21 mouse cellular contexts compared by ENCODE assay signal in the genomic region with DNA sequence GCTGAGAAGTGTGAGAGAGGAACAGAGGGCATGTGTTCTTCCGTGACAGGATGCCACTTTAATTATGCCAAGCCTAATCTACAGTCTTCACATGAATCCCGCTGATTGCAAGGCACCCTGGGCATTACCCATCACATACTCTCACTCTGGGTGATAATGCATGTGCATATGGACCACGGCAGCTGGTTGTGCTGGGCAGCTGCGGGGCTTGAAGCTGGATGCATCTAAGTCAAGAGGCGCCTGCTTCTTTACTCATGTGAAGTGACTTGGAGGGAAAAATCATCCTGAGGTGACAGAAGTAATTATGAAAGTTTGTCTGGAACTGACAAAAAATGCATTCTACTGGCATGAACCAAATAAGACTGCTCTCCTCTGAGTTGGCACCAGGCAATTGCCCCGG.
DNase-seq lines count a peak whose midpoint lies in the region; ATAC-seq lines count a peak whose summit lies in the region.
"Had no signal": no experiment of that assay in that cellular context is flagged by ENCODE, and none has a peak within 500 bp of the region (broad histone marks: within the 10 kb centered on the region; RNA-seq: fewer than 3 reads in every experiment).

No protein-coding gene starts in this region.

- no peak overlapping the region for H3K9ac ChIP-seq in midbrain, embryonic 11.5 days (ENCODE audit: low read length)
- no peak overlapping the region for H3K9ac ChIP-seq in midbrain, embryonic 16.5 days (ENCODE audit: low read depth, low read length)

- H3K27ac ChIP-seq in midbrain, embryonic 11.5 days (ENCODE audit: low read depth, low read length) = no peak overlapping the region
- no peak overlapping the region for H3K27ac ChIP-seq in midbrain, embryonic 16.5 days (ENCODE audit: low read length)

- no peaks in the 10 kb centered on the region for H3K36me3 ChIP-seq in midbrain, embryonic 11.5 days (ENCODE audit: control insufficient read depth, insufficient read depth, low read length)
- no peaks in the 10 kb centered on the region for H3K36me3 ChIP-seq in midbrain, embryonic 16.5 days (ENCODE audit: control insufficient read depth, insufficient read depth, low read length)
- H3K36me3 ChIP-seq: G1E had no signal

- H3K4me2 ChIP-seq in midbrain, embryonic 11.5 days = no peak overlapping the region
- H3K4me2 ChIP-seq in midbrain, embryonic 16.5 days (ENCODE audit: low read length) = no peak overlapping the region

- H3K4me1 ChIP-seq in midbrain, embryonic 11.5 days (ENCODE audit: control insufficient read depth, insufficient read depth, low read length) = no peaks in the 10 kb centered on the region
- peaks cover 5% of the 10 kb centered on the region; the same call in 1 of the 2 replicates for H3K4me1 ChIP-seq in midbrain, embryonic 16.5 days (ENCODE audit: control insufficient read depth, insufficient read depth, low read length)

- WGBS in midbrain, embryonic 11.5 days = 91% methylated on average over 6 of the region's 6 CpGs
- 89% methylated on average over 6 of the region's 6 CpGs for WGBS in midbrain, embryonic 16.5 days

- no peak overlapping the region for H3K4me3 ChIP-seq in midbrain, embryonic 11.5 days (ENCODE audit: low read depth, low read length)
- H3K4me3 ChIP-seq in midbrain, embryonic 16.5 days (ENCODE audit: low read depth, low read length) = no peak overlapping the region

- no peaks in the 10 kb centered on the region for H3K27me3 ChIP-seq in midbrain, embryonic 11.5 days (ENCODE audit: control insufficient read depth, insufficient read depth, low read length)
- H3K27me3 ChIP-seq in midbrain, embryonic 16.5 days (ENCODE audit: control insufficient read depth, insufficient read depth, low read depth, low read length) = no peaks in the 10 kb centered on the region
- H3K27me3 ChIP-seq: CH12.LX had no signal

- no peak for ATAC-seq in midbrain, embryonic 11.5 days (ENCODE audit: low FRiP score)
- ATAC-seq in midbrain, embryonic 16.5 days = no peak
- ATAC-seq: activated CD4-positive, CD25-positive, alpha-beta regulatory T cell, adult 4 months; CD4-positive, CD25-positive, alpha-beta regulatory T cell, adult 4 months; Patski had no signal

- H3K9me3 ChIP-seq in midbrain, embryonic 11.5 days (ENCODE audit: control insufficient read depth, low read length) = no peaks in the 10 kb centered on the region
- no peaks in the 10 kb centered on the region for H3K9me3 ChIP-seq in midbrain, embryonic 16.5 days (replicated peaks; ENCODE audit: control insufficient read depth, low read length, poor library complexity, severe bottlenecking)
- H3K9me3 ChIP-seq: G1E had no signal

- DNase-seq in heart, adult 11 months = peak; percentile 74
- no peak for DNase-seq in heart, adult 8-10 months (ENCODE audit: low spot score)
- DNase-seq in midbrain, embryonic 11.5 days (ENCODE audit: low spot score, missing footprints) = peak; percentile 70
- peak; percentile 58 for DNase-seq in retina, postnatal 1 day
- no peak for DNase-seq in retina, embryonic 14.5 days (ENCODE audit: low spot score)
- DNase-seq: adrenal gland, adult 2 months; adrenal gland, adult 8-10 months; adrenal gland, postnatal 10 days; adrenal gland, postnatal 14 days; adrenal gland, postnatal 25 days; adrenal gland, postnatal 36 days; B cell, adult 2 months; cerebellum, adult 11 months; cerebellum, adult 11-12 months; cerebellum, adult 18-20 months had no signal

Comparison
In these comparisons a context has a peak if more than half of its experiments do, and no peak if none do; other contexts are left out.
1. DNase-seq: peak in heart, adult 11 months (single experiment), midbrain, embryonic 11.5 days (single experiment) and retina, postnatal 1 day (single experiment); none in heart, adult 8-10 months (single experiment) and retina, embryonic 14.5 days (single experiment).